Mouse (Mus musculus): ENCODE measurements around the gene Apbb1ip.

The Apbb1ip gene

DNA sequence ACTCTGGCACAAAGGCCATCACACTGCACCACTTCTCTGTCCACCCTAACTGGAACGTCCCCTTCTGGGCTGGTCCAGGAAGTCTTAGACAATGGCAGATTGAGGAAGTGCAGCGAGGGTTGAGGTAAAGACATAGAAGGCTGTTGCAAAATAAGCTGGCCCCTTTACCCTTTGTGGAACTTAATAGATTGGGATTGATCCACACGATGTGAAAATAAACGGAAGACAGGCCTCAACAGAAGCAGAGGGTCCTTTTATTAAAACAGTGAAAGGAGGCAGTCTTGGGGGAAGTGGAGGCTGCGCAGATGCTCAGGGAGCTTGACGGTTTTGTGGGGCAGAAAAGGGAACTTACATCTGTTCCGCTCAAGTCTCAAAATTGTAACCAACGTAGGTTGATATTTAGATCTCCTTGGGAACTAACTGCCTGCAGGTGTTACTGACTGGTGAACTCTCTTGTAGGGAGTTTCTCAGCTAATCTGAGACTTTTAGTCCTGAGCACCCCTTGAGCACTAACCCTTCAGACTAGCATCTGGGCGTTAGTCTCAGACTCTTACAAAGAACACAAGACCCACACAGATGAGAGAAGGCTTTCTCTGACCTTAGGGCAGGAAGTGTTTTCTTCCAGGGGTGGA is at the start of gene Apbb1ip:
Gene Apbb1ip, plus strand, starts transcription at position 546 of the 632 bp plus-strand sequence.
- no peak for DNase-seq

DNA sequence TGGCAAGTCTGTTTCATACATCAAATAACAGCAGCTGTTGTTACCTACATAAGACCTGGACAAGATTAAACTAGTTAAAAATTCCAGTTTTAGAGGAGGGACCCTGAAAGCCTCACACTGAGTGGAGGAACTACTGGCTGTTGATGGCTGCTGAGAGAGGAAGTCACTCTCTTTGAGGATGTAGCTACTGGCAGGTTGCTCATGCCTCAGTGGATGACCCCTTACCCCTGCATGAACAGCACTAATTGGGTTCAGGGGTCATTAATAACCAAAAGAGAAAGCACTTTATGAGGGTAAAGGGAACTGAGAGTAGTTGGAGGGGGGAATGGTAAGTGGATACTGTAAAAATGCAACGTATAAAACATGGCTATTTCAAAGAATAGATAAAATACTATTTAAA is 46.8 kb upstream of the Apbb1ip start:
- no peak for DNase-seq

DNA sequence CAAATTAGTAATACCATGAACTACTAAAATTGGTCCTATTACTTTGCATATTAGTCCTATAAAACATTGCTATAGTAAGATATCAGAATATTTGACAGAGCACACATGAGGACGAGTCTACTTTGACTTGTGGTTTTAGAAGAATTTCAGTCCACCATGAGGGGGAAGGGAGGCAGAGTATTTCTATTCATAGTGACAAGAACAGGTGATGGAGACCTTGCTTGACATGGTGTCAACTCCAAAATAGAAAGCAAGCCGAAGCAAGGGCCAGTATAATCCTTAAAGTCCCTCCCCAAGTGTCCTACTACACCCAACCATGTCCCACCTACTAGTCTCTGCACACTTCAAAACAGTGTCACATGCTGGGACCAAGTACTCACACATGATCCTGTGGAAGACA is 37.8 kb upstream of the Apbb1ip start:
- no peak for DNase-seq

DNA sequence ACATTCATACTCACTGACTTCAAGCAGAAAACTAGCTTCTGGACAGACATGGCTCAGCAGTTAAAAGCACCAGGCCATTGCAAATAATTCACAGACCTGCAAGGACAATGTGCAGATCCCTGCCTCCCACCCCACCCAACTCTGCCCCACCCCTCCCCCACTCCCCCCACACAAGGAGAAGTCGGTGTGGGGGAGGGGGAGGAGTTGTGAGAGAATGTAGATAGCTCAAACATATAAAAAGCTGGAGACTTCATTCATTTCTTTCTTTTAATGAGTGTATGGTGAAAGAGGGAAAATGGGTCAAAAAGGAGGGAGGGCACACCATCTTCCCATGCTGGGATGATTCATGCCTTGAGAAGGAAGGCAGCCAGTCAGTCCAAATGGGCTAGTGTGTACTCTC is 34.5 kb upstream of the Apbb1ip start:
- peak in 1 of 2 experiments; percentile 57 for DNase-seq

DNA sequence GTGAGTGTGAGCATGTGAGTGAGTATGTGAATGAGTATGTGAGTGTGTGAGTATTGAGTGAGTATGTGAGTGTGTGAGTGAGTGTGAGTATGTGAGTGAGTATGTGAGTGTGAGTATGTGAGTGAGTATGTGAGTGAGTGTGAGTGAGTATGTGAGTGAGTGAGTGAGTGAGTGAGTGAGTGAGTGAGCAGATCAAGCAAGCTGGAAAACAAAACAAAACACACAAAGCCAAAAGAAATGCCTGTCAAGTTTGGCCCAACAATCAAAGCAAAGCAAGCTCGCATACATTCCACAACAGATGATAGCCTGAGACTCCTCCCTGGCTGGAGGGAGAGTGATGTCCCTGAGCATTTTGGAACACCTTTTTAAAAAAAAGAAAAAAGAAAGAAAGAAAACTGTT is 33.5 kb upstream of the Apbb1ip start:
- DNase-seq, result no peak

DNA sequence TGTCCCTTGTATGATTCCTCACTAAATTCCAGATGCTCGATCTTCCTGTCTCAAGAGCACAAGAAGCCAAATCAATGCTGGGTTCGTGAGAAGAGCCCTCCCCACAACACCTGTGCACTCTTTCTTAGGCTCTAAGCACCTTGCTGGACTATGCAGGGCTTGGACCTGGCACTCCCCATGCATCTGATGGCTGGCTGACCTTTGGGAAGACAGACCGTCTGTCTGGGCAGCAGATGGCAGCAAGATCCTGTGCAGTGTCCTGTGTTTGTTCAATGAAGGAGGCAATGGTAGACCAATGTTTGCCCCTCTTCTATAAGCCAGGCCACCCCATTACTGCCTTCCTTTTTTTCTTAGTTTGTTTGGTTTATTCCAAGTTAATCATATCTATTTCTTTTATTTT is 32.7 kb upstream of the Apbb1ip start:
- peak in 1 of 2 experiments; percentile 51 for DNase-seq

DNA sequence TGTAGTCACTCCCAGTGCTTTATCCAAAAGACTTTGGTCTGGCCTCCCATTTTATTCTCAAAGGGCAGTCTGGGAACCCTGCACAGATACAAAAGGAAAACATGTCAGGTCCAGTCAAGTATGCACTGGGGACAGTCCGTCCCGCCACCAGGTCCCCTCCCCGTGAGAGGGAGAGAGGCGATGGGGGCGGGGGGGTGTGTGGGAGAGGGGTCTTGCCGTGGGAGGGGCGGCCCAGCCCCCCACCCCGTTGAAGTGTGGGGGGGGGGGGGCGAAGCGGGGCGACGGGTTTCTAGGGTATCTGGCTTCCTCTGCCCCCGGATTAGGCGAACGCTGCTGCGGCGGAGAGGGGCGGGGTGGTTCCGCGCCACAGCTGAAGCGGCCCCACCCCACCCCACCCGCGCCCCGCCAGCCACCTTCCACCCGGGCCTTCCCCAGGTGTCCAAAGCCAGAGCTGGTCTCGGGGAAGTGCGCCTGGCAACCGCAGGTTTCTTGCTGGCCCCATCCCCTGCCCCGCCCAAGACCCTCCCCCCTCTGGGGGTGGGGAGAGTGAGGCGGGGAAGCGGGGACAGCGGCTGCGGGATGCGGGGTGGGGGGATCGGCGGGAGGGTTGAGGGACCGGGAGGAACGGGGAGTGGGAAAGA is 29.7 kb upstream of the Apbb1ip start:
- peak in 1 of 2 experiments; percentile 60 for DNase-seq

DNA sequence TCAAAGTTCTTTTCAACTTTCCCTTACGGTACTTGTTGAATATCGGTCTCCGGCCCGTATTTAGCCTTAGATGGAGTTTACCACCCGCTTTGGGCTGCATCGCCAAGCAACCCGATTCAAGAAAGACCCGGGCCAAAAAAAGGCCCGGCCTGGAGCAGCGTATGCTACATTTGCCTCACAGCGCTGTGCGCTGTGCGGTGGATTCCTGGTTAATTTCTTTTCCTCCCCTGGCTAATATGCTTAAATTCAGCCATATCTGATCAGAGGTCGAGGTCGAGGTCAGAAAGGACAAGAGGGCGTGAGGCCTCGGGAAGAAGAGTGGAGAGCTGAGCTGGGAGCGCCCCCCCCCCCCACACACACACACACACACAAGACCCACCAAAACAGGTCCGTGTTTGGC is 29.0 kb upstream of the Apbb1ip start:
- peak in 1 of 2 experiments; percentile 18 for DNase-seq

DNA sequence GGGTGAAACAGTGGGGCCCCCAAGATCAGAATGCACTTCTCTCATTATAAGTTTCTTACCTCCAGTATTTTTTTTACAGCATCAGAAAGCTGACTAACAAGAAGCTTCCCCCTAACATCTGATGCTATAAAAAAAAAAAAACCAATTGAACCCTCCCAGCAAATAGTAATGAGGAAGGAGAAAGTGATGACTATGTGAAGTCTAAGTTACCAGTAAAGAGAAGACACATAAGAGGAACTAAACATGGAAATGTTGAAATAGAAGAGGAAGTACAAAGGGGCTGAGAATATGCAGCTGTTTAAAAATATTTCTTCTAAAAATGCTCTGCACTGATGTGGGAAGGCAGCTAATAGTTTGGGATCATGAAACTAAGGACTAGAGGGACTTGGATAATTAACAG is 27.1 kb upstream of the Apbb1ip start:
- DNase-seq, result no peak

DNA sequence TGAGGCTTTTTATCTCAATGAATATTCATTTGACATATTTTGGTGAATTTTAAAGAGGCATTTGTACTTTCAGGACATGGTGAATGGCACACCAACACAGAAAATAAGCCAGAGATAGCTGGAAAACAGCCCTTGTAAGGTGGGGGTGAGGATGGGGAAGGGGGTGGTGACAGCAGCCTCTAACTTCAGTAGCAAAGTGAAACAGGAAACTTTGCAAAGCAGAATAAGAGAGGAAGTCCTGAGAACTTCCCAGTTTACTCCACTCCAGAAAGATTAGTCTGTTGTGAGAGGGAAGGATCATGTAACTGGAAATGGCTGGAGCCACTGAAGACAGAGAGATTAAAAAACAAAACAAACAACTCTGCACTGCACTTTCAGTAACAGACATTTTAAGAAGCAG is 26.0 kb upstream of the Apbb1ip start:
- DNase-seq, result no peak

DNA sequence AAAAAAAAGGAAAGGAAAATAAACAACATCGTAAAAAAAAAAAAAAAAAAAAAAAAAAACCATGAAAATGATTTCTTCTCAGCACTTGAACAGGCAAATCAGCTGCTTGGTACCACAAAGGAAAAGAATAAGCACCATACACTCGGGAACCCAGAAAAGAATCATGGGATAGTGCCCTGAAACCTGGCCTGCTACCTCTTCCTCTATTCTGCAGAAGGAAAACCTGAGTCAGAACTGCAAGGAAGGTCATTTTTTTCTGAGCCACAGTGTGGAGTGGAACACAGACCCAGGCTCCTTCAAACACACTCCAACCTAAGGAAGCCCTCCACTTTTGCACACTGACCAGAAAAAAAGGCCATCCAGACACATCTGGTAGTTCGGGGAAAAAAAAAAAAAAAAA is 24.1 kb upstream of the Apbb1ip start:
- no peak for DNase-seq

DNA sequence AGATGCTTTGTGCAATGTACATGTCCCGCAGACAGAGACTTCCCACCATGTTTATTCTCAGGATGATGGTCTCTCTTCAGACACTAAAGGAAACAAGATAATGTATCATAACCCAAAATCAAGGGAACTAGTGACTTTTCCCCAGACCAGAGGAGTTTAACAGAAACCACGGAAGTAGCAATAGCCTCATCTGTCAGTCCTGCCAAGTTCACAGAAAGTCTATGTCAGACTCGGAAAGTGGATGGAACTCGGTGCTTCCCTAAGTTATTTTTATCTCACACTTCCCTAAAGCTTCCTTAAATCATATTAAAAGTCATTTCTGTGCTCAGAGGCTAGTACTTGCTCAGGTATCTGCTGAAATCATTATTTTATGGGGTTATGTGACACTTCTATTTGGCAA is 21.4 kb upstream of the Apbb1ip start:
- DNase-seq, result no peak

DNA sequence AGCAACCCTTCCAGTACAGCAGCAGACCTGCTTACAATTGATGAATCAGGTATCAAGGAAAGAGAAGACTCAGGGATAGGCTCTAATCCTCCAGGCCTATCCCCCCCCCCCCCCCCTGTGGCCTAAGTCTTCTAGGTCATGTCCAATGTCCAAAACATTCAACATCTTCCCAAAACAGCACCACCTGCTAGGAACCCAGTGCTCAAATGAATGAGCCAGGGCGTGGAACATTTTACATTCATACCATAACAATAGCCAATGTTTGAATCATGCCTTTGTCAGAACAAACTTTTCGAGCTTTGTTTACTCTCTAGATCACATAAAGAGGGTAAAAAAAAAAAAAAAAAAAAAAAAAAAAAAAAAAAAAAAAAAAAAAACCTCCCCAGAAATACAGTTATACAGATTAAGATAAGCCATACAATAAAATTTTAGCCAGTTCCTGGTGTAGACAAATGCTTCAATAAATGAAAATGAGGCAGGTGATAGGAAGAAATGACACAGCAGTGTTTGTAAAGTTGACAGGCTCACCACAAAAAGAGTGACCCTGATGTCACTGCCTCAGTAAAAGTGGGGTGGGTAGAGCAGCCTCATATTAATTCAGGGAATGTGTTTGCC is 20.3 kb upstream of the Apbb1ip start:
- no peak for DNase-seq

DNA sequence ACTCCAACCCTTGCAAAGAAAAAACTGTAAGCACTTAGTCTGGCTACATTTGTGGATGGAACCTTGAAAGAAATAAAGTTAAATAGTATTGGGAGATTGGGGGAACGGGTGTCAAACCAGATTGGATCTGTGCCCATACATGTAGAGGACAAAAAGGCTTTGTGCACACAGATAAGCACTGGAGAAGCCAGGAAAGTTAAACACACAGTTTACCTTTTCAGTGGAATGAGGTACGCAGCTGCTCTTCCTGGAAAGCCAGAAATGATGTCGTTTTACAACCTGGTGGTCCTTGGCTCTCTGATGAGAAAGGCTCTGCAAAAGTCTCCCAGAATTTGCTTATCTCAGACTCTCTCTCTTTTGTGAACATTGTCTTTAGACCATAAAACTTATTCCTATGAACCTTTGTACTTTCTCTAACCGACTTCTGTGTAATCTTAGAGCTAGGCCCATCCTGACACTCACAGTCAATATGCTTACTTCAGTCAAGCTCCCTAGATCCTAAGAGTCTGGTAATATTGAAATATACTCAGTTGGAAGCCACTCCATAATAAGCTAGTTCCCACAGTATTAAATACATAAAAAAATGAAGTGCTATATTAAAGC is 19.6 kb upstream of the Apbb1ip start:
- no peak for DNase-seq

DNA sequence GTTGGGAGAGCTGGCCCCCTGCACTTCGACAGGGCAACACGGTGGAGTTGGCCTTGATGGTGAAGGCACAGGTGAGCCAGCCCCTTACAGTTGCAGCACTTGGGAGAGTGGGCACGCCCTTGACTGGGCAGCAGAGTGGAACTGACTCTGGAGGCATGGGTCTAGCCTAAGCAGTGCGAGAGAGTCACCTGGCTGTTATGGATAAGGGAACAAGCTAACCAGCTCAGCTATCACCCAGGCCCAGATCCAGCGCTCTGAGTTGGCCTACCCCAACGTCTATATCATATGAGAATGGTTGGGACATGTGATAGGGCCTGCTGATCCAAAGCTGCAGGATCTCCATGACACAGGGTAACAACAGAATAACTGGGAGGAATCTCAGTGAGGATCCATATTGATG is 18.3 kb upstream of the Apbb1ip start:
- DNase-seq, result no peak

DNA sequence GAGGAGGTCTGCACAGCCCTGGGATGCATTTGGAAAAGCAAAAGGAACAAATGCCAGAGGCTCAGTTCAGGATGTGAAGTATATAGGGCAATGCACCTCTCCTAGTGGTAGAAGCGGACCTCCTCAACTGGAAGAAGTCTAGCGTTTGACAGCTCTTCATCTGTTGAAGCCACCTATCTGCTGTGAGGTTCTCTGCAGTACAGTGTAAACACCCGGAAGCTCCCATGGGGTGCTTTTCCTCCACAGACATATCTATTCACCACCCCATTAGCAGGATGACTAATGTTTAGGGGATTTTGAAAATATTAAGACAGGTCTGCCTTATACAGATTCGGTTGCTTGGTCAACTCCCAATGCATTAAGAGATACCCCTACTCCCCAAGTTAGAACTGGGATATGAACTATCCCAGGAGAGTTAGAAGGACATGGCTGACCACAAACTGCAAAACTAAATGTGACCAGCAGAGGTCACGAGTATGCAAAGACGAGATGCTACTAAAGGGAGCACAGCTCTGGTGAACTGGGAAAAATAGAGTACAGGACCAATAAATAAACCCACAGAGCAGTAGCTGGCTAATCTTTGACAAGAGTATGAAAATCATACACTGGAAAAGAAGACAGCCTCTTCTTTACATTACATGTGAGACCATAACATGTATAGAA is 15.5 kb upstream of the Apbb1ip start:
- DNase-seq, result peak; percentile 61 to 85

DNA sequence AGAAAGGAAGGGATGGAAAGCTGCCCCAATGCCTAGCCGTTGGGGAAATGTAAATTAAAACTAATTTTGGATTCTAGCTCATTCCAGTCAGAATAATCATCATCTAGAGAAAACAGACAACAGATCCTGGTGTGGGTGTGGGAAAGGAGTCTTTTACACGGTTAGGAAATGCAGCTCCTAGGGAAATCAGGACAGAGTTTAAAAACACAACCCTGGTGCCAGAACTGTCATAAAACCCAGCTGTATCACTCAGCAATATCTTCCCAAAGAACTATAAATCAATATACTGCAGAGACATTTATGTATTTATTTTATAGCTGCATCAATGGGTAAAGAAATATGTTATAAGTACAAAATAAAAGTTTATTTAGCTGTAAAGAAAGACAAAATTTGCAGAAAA is 13.4 kb upstream of the Apbb1ip start:
- no peak for DNase-seq

DNA sequence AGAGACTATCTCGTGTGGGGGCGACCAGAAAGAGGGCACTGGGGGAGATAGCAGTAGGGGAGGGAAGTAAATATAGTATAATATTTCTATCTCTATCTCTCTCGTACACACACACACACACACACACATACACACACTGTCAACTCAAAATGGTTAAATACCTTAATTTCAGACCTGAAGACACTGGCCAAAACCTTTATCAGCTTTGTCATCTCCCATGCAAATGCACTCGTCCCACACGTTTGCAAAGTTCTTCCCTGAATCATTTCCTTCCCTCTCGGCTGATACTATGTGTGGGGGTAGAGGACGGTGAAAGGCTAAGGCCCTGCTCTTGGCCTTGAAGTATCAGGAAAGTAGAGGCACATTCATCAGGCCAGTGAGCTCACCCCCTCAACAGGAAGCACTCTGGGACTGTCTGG is 12.8 kb upstream of the Apbb1ip start:
- no peak for DNase-seq

DNA sequence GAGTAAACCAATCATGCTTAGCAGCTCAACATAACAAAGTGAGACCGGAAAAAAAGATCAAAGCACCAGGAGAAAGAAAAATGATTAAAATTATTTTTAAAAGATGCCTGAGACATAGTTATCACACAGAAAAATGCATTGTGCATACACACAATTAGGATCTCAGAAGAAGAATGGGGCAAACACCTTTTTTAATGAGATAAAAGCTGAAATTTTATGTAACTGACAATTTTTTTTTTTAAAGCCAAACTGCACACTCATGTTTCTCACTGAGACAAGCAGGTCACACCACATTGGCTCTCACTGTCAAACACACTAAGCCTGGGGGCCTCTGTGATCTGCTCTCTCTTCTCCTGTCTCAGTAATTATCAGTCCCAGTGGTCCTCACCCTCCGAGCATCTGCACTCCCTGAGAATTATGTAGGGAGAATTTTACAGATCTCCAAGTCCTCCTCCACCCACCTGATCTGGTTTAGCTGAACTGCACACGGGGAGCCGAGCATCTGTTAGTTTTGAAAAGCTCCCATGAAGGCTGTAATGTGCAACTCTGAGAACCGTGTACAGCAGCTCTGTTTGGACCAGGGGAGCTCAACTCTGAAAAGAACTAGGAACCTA is 9.0 kb upstream of the Apbb1ip start:
- no peak for DNase-seq

DNA sequence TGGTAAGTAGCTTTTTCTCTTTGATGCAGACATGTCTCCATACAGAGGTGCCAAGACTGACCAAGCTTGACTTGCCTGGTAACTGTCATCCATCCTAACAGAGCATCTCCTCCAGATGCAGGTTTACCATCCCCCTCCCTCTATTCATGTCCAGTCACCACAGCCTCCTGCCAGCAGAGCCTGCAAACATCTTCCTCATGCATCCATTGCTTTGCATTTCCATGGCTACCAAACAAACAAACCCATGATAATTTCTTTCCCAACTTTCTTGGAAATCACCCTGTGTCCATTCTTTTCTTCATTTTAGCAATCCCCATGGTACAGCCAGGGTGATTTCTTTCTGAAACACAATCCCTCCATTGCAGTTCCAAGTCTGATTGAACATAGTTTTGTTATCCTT is 2.6 kb upstream of the Apbb1ip start:
- DNase-seq, result no peak

DNA sequence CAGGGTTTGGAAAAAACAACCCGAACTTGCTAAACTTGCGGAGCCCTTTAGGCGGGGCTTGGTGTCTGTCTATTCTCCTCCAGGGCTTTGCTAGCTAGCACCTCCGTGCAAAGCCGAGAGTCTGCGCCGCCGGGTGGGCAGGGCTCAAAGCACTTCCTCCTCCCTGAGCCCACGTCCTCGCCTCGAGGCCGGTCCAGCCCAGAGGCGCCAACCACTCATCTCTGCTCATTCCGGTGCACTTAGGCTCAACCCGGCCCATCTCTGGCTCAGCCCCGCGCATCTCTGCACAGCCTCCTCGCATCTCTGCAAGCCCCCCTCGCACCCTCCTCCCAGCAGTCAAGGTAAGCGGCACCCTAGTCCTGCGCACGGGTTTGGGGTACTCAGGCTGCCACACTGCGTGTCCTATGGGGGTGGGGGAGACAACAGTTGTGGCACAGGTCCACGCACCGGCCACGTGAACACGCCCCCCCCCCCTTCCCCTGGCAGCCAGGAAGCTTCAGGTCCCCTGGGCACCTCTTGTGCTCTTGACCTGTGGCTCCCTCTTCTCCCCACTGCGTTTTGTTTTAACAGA is 372 bp downstream of the Apbb1ip start:
- peak; percentile 30 to 61 for DNase-seq

DNA sequence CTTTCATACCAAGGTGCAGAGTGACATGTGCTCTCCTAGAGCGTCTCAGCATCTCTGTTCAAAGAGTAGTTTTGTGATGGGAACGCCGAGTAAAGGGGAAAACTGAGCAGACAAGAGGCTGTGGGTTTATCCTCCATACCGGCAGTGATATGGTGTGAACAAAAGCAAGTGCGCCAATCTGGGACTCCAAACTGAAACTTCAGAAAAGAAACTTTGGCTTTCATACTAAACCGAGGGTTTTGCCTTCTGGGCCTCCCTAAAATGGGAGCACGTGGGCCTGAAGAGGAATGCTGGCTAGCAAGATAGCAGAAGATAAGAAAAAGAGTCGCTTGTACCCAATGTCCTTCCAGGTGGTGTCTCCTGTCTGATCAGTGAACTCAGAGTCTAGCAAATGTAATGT is 1.3 kb downstream of the Apbb1ip start:
- DNase-seq, result no peak

DNA sequence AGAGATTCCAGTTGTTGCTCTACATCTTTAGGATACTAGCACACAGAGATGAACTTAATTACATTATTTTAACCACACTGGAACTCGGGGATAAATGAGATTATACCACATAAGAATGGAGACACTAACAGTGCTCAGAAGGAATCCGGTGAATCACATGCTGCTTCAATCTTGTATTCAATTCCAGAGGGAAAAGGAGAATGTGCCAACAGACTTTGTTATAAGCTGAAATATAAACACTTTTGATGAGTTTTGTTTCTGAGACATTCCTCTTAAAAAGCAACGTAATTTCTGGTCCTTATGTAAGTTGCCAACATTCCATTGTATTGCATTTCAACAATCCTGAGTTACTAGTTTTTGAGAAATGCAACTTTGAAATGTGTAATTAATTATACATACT is 1.8 kb downstream of the Apbb1ip start:
- no peak for DNase-seq

All from kidney, postnatal 36 days (tissue).